Mouse (Mus musculus): Measurements from ENCODE around the gene Sccpdh. TPM values are rescaled to one million over a fixed set of nuclear protein-coding genes. Genes with fewer than 3 reads are reported as not detected.
"Not testable (repeated sequence)": the region's sequence is repeated elsewhere in the genome, so short reads cannot be mapped to it uniquely, and the experiment has no call there.

The Sccpdh gene
- total RNA-seq, 2 experiments from 2014 or later = 39.7 to 42.1 TPM

GRCm38 (mm10) chr1:179666971-179667370 lies 1.0 kb upstream of the Sccpdh start:
- no peak for DNase-seq (ENCODE audit: low spot score in 2 of 2)

GRCm38 (mm10) chr1:179667450-179667849 lies 560 bp upstream of the Sccpdh start:
- no peak for DNase-seq (ENCODE audit: low spot score in 2 of 2)

DNA sequence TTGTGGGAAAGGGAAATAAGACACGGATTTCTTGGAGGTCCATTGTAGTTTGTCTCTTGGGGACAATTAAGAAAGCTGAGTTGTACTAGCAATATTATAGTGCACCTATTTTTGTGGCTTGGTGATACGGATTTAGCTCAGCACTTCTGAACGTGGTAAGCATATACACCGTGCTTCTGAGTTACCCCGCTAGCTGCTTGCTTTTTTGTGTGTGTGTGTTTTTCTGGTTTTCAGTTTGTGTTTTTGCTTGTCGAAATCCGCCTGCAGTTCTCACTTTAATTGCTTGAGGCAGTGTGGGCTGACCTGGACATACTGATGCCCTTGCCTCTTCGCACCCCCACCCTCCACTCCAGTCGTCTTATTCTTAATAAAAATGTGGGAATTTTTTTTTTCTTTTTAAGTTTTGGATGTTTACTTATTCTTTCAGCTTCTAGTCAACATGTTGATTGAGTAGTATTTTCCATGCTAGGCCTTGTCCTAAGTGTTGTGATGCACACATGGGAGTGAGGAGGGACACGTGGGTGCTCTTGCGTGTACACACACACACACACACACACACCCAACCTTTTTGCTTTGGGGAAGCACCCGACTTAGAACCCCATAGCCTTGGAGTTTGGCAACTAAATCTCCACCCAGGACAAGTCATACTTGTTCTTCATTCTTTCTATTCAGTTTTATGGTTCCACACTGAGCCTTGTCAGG lies 977 bp downstream of the Sccpdh start:
- DNase-seq (ENCODE audit: low spot score in 2 of 2) = no peak

DNA sequence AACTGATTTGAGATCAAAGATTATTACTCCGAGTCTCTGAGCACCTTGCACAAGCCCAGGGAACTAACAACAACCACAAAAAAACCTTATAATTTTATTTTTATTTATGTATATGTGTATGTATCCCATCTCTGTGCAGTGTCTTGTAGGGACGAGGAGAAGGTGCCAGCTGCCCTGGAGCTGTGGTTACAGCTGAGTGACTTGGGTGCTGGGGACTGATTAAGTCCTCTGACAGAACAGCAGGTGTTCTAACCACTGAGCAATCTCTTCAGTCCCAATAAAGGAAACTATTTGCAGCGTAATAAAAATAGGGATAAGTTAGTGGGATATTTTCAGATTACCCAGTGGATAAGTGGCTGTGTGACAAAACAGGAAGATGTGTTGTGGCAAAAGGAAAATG lies 6.3 kb downstream of the Sccpdh start:
- DNase-seq (ENCODE audit: low spot score in 2 of 2) = no peak

DNA sequence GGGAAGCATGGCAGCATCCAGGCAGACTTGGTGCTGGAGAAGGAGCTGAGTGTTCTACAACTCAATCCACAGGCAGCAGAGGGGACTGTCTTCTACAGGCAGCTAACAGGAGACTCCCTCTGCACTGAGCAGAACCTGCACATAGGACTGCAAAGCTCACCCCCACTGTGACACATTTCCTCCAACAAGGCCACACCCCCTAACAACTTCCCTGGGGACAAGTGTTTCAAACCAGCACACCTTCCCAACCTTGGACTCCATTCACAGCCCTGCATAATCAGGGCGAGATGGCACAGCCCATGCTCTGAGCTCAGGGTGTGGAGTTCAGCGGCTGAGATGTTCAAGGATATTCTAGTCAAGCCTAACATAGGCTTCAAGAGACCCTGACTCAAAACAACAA lies 9.0 kb downstream of the Sccpdh start:
- DNase-seq (ENCODE audit: low spot score in 2 of 2) = no peak

DNA sequence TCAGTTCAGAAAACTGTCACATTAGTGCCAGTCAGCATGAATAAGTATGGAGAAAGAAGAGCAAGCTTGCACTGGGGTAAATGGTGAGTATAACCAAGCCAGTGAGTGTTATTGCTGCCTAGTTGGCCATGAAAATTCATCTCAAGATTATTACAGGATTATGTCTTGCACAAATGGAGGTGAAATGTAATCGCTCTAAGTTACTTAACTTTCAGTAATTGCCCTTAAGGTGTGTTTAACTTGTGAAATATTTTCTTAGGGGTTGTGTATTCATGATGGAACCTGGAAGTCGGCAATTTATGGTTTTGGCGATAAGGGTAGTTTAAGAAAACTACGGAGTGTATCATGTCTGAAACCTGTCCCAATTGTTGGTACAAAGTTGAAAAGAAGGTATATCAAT lies 11.3 kb downstream of the Sccpdh start:
- DNase-seq (ENCODE audit: low spot score in 2 of 2) = no peak

DNA sequence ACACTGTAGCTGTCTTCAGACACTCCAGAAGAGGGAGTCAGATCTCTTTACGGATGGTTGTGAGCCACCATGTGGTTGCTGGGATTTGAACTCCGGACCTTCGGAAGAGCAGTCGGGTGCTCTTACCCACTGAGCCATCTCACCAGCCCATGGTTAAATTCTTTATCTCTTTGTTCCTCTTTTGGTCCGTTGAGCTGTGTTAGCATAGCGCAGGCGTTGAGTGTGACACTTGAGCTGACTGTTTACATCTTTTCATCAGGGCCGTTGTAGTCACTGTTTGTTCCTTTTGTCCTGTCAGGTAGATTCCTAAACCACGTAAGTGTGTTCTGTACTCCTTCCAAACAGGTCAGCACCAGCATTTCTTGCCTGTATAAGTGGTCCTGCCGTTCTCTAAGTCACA lies 14.7 kb downstream of the Sccpdh start:
- DNase-seq (ENCODE audit: low spot score in 2 of 2) = not testable (repeated sequence)

DNA sequence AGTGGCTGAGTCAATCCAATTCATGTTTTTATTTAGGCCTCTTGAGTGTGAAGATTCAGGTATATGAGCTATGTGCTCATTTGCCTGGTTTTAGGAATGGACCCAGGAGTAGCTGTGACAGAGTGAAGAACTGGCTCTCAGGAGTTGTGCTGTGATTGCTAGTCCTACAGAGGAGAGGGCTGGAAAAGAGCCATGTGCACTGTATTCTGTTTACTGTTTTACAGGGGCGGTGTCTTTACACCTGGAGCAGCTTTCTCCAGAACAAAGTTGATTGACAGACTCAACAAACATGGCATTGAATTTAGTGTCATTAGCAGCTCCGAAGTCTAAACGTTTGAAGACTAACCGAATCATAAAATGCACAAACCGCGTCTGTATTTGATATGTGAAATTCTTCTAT lies 18.3 kb downstream of the Sccpdh start:
- DNase-seq (ENCODE audit: low spot score in 2 of 2) = no peak

DNA sequence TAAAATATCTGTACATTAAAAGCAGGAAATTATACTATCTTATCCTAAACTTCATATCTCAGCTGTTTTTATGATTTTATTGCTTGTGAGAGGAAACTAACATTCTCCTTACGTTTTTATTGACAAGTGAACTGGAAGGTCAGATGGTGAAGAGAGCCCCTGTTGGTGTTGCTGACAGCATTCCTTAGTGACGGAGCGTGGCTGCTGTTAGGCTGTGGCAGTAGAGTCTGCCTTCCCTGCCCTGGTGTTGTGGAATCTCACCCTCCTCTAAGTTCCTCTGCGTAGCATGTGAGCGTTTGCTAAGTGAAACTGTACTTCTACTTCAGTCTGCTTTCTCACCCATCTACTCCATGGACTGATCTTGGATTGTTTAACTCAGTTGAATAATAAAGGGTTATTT lies 18.8 kb downstream of the Sccpdh start:
- DNase-seq (ENCODE audit: low spot score in 2 of 2) = no peak

GRCm38 (mm10) chr1:179687305-179687704 lies 19.3 kb downstream of the Sccpdh start:
- DNase-seq (ENCODE audit: low spot score in 2 of 2) = no peak

DNA sequence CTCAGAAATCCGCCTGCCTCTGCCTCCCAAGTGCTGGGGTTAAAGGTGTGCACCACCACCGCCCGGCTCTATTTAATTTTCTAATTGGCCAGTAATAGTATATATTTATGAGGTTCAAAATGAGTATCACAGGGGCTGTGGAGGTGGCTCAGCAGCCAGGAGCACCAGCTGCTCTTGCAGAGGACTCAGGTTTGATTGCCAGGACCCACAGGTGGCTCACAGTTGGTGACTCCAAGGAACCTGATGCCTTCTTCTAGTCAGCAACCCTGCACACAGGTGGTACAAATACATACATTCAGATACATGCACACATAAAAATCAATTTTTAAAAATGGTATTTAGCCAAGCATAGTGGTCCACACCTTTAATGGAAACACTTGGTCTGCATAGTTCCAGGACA lies 20.0 kb downstream of the Sccpdh start:
- DNase-seq (ENCODE audit: low spot score in 2 of 2) = no peak

DNA sequence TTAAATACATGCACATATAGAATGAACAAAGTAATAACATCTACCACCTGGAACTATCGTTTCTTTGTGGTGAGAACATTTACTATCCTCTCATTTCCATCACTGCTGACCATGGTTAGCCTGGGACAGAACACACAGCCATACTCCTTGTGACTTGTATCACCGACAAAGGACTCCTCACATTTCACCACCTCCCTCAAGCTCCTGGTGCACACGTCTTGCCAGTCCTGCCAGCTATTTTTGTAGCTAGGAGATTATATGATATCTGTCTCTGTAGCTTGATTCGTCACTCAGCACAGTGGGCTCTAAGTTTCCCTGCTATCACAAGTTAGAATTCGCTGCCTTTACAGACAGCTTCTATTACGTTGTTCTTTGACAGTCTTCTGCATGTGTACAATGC lies 20.4 kb downstream of the Sccpdh start:
- DNase-seq (ENCODE audit: low spot score in 2 of 2) = no peak

- no peak for DNase-seq (ENCODE audit: low spot score in 2 of 2)
Observed at GRCm38 (mm10) chr1:179688914-179689313, 20.9 kb downstream of the Sccpdh start.

DNA sequence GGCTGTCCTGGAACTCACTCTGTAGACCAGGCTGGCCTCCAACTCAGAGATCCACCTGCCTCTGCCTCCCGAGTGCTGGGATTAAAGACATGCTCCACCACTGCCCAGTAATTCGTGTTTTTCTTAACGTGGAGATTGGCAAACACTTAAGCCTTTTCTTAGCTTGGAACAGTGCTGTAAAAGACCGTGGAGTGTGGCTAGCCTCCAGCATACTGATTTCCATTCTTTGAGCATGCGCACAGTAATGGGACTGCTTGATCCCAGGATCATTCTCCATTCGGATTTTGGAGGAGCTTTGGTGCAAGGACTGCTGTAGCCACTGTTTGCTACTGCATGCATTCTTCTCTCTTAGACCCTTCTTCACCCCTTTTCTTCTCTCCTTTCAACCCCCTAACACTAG lies 21.5 kb downstream of the Sccpdh start:
- no peak for DNase-seq (ENCODE audit: low spot score in 2 of 2)

- no peak for DNase-seq (ENCODE audit: low spot score in 2 of 2)
Observed at GRCm38 (mm10) chr1:179704150-179704549, 36.1 kb downstream of the Sccpdh start.

GRCm38 (mm10) chr1:179705154-179705553 lies 37.1 kb downstream of the Sccpdh start:
- no peak for DNase-seq (ENCODE audit: low spot score in 2 of 2)

- DNase-seq (ENCODE audit: low spot score in 2 of 2) = no peak
Observed at GRCm38 (mm10) chr1:179709390-179709789, 41.4 kb downstream of the Sccpdh start.

DNA sequence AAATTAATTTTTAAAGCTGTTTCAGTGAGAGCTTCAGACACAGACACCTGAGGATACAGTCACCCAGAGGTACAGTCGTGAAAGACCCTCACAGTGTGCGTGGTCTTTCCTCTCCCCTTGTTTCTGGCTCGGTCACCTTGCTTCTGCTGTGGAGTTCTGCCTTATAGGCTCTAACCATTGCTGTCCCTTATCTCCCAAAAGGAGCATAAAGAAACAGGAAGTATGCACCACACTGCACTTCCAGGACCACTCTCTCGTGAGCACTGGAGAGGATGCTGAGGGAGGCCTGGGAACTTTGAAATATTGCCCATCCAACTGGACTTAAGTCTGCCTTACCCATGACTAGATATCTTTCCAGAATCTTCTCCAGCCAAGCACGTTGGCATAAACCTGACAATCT lies 42.7 kb downstream of the Sccpdh start:
- no peak for DNase-seq (ENCODE audit: low spot score in 2 of 2)

- no peak for DNase-seq (ENCODE audit: low spot score in 2 of 2)
Observed at GRCm38 (mm10) chr1:179712658-179713057, 44.6 kb downstream of the Sccpdh start.

- no peak for DNase-seq (ENCODE audit: low spot score in 2 of 2)
Observed at GRCm38 (mm10) chr1:179713367-179713766, 45.4 kb downstream of the Sccpdh start.

DNA sequence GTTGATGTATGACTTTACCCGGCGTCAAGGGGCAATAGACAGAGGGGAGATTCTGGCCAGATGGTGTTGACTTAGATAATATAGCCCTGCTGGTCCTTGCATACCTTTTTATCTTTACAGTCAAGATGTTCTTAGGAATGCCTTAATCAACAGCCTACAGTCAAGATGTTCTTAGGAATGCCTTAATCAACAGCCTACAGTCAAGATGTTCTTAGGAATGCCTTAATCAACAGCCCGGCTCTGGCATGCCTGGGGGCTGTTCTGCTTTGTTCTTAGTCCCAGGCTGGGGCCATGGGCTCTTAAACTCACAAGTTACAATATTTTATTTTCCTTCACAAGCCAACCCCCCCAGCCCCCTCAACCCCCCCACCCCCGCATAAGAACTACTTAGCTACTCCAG lies 47.3 kb downstream of the Sccpdh start:
- DNase-seq (ENCODE audit: low spot score in 2 of 2) = not testable (repeated sequence)

DNA sequence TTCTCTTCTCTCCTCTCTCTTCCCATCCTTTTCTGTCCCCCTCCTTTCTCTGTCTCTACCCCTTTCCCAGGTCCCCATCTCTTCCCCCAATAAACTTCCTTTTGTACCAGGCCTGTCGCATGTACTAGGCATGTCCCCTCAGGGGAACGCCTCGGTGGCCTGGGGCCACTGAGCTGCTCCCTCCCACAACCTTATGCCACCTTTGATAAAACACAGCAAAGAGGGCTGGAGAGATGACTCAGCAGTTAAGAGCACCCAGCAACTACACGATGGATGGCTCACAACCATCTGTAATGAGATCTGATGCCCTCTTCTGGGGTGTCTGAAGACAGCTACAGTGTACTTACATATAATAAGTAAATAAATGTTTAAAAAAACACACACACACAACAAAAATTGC lies 47.8 kb downstream of the Sccpdh start:
- no peak for DNase-seq (ENCODE audit: low spot score in 2 of 2)

GRCm38 (mm10) chr1:179722811-179723469 lies 54.9 kb downstream of the Sccpdh start:
- DNase-seq (ENCODE audit: low spot score in 2 of 2) = no peak

All from adrenal gland, adult 18-20 months (tissue).